Mouse (Mus musculus) urinary bladder, postnatal 36 days (tissue): Measurements from ENCODE around the gene Numb.
"Not testable (repeated sequence)": the region's sequence is repeated elsewhere in the genome, so short reads cannot be mapped to it uniquely, and the experiment has no call there.

Experiments
- DNase-seq, 2 experiments: peaks; one replicate each; pipeline ENCODE4 v3.0.0; 2022; ENCODE audit warnings: low spot score in 2 of 2, mixed read lengths in 1 of 2

The Numb gene

DNA sequence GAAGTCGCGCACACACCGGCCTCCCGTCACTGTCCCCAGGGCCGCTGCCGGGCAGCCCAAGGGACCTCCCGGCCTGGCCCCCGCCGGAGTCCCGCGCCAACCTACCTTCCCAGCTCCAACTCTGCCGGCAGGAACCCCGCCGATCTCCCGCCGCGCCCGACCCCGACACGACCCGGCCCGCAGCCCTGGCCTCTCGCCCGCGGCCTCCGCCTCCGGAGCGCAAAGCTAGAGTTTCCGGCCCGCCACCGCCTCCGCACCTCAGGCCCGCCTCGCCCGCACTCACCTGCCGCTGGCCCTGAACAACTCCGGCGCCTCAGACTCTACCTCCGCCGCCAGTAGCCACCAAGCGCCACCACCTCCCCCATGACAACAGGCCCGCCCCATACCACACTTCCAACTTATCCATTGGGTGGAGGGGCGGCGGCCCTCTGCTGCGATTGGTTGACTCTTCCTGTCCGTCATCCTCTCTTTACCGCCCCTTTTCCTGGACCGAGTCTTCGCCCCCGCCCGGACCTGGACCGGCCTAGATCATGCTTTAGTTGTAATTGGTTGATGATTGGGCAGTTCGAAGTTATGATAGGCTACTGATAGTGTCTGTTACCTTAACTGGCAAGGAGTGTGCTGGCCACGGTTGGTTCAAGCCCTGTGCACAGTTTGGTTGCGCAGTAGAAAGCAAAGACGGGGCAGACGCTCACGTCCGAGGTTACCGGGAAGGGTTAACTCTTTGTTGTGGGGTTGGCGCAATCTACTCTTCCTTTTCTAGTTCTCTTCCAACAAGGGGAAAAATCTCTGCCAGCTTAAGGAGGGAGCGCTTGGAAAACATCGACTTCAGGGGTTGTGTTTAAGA lies at the start of gene Numb:
Gene Numb (minus strand): TSS at position 400 of the 847 bp plus-strand sequence.
- DNase-seq = peak; percentile 98 to 99

DNA sequence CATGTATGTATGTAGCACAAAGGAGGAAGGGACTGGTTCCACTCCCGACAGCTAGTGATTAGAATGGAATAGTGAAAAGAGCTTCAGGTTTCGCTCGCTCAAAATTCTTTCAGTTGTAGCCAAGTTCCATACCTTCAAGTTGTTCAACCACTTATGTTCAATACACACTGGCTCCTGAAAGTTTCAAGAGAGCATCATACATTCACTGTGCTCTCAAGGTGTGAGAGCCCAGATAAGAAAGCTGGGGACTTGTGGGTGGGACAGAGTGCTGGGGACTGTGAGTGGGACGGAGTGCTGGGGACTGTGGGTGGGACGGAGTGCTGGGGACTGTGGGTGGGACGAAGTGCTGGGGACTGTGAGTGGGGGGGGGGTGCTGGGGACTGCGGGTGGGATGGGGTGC lies 43.5 kb upstream of the Numb start:
- no peak for DNase-seq

DNA sequence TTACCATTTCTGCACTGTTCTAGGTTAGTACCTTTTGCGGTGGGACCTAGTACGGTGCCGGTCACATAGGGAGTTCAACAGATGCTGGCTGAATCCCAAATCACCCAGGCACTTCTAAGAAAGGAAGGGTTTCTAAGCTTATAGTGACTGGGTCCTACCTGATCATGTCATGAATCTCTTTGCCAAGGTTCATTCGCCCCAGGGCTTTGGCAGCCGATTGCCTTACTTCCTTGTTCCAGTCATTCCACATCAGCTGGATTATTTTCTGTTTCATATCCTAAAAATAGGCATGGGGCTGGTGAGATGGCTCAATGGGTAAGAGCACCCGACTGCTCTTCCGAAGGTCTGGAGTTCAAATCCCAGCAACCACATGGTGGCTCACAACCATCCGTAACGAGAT lies 36.5 kb upstream of the Numb start:
- no peak for DNase-seq

DNA sequence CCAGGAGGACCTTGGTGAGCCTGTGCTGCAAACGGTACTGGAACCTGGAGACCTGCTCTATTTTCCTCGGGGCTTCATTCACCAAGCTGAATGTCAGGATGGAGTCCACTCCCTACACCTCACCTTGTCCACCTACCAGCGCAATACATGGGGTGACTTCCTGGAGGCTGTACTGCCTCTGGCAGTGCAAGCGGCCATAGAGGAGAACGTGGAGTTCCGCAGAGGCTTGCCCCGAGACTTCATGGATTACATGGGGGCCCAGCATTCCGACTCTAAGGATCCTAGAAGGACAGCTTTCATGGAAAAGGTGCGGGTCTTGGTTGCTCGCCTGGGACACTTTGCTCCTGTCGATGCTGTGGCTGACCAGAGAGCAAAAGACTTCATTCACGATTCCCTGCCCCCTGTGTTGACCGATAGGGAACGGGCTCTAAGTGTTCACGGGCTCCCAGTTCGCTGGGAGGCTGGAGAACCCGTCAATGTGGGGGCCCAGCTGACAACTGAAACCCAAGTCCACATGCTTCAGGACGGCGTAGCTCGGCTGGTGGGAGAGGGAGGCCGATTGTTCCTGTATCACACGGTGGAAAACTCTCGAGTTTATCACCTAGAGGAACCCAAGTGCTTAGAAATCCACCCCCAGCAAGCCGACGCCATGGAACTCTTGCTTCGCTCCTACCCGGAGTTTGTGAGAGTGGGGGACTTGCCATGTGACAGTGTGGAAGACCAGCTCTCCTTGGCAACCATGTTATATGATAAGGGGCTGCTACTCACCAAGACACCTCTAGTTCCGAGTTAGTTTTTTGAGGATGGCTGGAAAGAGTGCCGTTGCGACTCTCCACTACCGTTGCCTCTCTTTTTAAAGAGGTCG lies 30.2 kb upstream of the Numb start:
- no peak for DNase-seq

DNA sequence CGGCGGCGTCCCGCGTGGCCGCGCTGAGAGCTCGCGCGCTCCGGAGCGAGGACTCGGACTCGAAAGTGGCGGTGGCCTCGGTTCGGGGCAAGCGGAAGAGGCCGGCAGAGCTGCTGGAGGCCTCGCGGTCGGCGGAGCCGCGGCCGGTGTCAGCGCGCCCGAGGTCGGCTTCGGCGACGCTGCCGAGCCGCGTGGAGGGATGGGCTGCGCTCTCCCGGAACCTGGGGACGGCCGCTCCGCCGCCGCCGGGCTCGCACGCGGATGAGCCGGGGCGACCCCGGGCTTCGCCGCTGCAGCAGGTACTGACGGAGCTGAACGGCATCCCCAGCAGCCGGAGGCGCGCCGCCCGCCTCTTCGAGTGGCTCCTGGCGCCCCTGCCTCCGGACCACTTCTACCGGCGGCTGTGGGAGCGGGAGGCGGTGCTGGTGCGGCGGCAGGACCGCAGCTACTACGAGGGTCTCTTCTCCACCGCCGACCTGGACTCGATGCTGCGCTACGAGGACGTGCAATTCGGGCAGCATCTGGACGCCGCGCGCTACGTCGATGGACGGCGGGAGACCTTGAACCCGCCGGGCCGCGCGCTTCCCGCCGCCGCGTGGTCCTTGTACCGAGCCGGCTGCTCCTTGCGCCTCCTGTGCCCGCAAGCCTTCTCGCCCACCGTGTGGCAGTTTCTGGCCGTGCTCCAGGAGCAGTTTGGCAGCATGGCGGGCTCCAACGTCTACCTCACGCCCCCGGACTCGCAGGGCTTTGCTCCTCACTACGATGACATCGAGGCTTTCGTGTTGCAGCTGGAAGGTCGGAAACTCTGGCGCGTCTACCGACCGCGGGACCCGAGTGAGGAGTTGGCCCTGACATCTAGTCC lies 29.3 kb upstream of the Numb start:
- DNase-seq = no peak

DNA sequence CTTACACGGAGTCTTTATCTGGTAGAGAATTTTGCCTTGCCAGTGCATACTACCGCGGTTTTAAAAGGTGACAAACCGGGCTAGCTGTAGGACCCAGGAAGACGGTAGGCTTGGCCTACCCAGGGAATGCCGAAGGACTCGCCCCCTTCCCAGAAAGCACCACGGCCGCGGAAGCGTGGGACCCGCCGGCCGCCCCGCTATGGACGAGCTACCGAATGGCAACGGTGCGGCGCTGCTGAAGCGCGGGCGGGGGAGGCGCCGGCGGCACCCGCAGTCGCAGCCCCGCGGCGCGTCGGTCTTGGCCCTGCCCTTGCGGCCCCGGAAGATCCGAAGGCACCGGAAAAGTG lies 28.7 kb upstream of the Numb start, which contains the start of gene Riox1:
Gene Riox1 (plus strand): TSS at position 116 of the 347 bp plus-strand sequence.
- DNase-seq = peak; percentile 80 to 83

DNA sequence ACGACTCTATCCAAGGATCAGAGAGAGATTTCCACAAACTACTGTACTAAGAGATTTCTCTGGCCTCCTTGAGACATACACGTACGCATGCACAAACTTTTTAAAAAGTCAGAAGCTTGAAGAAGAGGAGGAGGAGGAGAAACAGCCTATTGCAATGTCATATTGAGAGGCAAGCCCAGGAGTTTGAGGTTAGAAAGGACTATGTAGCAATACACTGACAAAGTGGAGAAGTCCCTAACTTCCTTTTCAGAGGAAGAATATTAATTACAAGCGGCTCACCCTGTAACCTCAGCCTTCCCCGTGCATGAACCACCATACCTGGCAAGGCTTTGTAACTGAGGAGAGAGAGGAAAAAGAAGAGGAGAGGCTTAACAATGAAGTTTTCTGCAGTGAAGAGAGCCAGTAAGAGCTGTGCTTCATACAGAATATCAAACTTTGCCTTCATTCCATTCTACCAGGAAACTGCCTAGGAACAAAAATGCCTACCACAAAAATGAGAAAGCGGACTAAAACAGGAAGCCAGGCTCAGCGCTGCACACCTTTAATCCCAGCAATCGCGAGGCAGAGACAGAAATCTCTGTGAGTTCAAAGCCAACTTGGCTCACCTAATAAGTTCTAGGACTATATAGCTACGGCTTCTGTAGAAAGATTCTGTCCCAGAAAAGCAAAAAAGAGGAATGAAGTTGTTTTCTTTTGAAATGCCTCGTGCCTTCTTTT lies 28.2 kb upstream of the Numb start:
- peak in 1 of 2 experiments; percentile 21 for DNase-seq

DNA sequence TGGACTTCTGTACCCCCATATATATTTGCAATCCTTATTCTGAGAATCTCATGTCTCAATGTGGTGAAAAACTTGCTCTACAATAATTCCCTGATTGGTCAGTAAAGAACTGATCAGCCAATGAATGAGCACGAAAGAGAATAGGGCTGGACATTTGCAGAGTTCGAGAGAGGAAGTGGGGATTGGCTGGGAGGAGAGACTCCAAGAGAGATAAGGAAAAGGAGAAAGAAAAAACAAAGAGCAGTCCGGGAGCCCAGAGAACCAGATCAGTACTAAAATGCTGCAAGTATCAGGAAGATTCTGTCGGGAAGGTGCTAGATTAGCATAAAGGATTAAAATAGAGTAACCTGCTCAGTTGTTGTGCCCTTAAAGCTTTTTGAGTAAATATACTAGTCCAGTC lies 27.3 kb upstream of the Numb start:
- no peak for DNase-seq

DNA sequence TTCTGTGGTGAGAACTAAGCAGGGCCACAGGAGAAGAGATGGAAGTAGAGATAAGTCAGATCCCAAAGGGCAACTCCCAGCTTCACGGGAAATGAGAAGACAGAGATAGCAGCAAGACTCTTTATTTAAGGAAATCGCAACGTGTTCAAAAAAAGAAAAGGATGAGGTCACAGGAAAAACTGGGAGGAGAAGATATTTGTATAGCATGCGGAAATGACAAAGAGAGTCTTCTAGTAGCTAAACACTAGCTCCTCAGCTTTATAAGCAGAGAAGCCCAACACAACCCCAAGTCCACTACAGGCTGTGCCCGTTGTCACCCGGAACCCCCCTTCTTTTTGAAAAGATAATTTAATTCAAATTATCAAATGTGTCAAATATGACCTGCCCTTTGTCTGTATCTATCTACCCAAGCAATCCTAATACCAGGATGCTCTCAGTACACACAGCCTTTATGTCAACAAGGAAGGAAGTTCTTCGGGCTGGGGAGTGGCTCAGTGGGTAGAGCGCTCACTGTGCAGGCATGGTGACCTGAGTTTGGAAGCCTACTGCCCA lies 25.6 kb upstream of the Numb start:
- DNase-seq = no peak

DNA sequence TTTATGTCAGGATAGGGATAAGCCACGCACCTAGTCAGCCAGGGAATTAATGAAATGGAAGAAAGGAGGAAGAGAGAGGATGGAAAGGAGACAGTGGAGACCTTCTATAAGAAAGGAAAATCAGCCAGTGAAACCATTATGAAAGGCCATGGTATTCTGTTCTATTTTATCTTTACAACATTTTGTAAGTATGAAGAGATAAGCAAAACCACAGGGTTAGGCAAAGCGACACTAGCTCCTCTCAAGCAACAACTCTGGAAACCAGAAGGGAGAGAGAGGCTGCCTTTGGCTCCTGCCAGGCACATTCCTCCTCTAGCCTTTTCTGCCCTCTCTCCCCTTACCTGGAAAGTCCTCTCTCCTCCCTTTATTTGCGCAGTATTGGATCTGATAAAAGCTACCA lies 20.2 kb upstream of the Numb start:
- no peak for DNase-seq

DNA sequence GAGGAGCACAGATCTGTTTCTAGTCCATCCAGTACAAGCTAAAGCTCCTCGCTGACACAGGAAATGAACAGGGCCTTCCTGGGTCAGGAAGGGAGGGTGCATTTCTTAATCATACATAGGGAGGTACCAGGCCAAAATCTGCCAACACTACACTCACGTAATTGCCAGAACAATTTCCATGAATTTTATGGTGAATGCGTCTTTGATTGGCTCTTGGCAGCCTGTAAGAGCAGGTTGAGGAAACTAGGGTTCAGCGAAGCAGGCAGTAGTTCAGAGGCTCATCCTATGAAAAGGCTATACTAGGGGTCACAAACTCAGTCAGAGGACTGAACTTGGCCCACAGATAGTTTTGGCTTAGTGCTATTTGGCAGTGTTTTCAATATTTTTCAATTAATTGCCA lies 18.3 kb upstream of the Numb start:
- no peak for DNase-seq

DNA sequence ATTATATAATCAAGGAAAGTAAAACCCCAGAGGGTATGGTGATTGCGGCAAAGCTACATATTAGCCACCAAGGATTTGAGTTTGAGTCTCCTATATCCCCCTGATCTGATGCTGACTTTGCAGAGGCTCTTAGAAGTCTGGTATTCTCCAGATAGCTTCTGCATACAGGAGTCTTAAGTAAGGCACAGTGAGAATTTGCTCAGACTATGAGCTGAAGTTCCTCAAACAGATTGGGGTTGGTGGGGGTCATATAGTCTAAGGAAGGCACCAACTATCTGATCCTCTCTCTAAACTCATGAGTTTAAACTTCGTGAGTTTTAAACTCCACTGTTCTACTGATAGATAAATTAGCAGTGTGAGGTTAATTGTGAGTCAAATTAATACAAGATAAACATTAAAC lies 17.6 kb upstream of the Numb start:
- no peak for DNase-seq

DNA sequence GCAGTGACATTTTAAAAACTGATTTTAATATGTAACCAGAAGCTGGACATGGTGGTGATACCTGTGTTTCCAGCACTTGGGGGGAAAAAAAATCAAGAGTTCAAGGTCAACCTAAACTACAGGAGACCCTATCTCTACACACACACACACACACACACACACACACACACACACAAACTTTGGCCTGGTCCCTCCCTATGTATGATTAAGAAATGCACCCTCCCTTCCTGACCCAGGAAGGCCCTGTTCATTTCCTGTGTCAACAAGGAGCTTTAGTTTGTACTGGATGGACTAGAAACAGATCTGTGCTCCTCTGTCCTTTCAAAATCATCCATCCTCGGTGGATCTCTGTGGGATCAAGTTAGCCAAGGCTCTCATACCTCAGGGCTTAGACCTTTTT lies 16.9 kb upstream of the Numb start:
- not testable (repeated sequence) for DNase-seq

DNA sequence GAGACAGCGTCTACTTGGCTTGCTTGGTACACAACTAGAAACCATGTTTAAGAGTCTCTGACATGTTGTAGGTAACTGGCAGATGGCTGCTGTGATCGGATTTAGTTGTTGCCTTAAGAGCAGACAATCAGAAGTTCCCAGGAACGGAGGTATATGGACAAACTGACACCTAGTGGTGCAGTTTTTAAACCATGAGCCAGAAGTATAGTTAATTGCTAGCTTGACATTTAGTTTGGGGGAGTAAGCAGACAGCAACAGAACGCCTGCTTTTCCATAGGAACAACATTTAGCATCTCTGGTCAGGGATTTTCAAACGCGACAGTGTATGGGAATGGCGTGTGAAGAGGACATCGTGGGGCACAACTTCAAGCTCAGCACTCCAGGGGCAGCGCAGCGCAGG lies 15.9 kb upstream of the Numb start:
- no peak for DNase-seq

DNA sequence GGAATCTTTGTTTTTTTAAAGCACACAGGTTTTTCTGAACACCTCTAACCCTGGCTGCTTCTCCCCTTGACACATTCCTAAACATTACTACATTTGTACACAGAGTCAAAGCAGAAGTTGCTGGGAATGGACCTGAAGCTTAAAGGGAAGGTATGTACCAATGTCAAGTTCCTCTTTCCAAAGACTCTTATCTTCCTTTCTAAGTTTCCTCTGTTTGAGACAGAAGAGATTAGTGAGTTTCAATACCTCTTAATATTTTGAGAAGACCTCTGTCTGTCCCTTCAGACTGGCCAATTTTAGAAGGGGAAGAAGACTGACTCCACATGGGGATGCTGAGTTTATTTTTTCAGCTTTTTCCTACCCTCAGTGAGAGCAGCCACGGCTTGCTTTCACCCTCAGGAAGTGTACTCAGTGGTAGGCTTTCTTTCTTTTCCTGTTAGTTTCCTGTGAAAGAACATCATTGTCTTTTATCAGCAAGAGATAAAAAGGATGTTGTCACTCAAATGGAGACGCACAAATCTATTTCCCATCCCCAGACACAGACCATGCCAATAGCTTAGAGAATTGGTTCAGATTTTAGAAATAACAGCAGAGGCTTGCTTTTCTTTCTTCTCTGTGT lies 7.6 kb upstream of the Numb start:
- no peak for DNase-seq

DNA sequence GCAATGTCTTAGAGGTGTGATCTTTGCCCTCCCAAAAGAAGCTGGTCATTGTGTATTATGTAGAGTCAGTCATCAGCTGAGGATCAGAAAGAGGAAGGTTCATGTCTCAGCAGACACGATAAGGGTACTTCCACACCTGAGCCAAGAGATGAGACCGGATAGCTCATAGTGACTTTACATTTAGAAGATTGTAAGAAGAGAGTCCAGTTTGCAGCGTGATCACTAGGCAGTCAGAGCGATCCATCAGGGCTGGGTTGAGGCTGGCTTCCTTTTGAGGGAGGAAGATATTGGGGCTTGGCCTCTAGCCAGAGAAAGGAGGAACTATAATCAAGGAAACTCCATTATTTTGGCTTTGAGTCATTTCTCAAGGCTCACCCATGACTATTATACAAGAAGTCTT lies 6.0 kb upstream of the Numb start:
- no peak for DNase-seq

DNA sequence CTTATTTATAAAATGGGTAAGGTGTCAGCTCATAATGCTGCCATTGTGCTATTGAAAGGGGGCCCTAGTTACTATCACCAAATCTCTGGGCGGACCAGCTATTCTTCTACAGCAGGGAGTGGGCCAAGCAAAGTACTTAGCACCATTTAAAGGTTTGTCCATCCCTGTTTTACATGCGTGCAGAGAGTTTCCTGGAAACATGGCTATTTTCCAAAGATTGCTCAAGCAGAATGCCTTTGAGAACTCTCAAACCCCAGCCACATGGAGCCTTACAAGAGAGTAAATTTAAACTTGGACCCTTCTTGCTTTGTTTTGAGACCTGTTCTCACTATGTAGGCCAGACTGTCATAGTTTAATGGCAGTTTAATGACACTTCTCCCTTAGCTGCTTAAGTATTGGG lies 4.3 kb upstream of the Numb start:
- DNase-seq = no peak

DNA sequence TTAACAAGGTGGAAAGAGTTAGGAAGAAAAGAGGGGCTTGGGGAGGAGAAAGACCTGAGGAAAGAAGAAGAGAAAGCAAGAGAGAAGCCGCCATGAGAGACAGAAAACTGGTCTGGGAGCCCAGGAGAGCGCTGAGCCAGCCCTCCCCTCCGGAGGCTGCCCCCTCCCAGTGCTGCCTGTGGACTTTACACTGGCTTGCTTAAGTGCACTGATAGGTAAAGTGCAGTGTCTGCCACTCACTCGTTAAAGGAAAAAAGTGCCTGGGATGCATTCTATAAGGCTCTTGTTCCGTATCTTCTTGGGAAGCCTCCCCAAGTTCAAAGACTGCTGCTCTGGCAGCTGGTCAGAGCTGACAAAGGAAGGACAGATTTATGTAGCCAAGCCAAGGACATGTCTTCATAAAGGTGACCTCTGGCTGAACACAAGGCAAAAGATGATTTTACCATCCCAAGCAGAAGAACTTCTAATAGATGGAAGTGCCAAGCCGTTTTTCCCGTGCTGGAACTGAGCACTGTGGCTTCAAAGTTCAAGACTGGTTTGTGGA lies 3.5 kb upstream of the Numb start:
- no peak for DNase-seq

DNA sequence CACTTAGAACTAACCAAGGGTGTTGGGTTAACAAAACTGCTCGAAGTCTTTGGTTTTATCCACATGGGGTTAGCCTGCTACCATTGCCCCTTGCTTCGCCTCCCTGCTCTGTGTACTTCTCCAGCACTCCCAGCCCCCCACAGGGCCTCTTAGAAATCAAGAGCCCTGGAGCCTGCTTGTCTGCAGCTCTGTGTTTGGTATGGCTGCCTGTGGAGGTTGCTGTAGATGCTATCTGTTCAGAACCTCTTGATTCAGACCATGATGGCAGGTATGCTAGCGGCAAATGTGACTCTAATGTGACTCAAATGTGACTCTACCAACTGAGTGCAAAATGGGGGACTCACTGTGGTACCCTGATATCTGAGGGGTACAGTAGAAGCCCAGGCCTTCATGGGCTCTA lies 2.6 kb upstream of the Numb start:
- DNase-seq = no peak

DNA sequence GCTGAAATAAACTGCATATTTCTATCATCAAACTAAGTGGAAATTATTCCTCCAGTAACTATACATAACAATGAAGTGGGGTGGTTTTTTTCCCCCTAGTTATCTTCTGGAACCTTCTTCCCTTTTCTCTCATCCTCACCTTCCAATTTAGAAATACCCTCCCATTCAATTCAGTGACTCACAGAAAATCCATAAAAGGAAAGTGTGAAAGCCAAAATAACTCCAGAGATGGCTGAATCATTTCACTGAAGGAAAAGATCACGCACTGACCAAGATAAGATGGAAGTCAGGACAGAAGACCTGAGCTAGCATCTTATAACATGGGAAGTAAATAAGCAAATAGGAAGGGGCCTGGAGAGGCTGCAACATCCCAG lies 1.7 kb upstream of the Numb start:
- DNase-seq = no peak
